Mouse (Mus musculus) E14TG2a.4 (cell line): ENCODE results near the gene Scg3.

Experiments used
- CTCF ChIP-seq: conservative IDR thresholded peaks from 2 replicates; pipeline ENCODE4 v1.5.1; 2014; ENCODE audit warnings: low read length
- POU5F1 ChIP-seq: IDR thresholded peaks from 2 replicates; pipeline ENCODE4 v1.6.1; 2014; ENCODE audit warnings: low read length, borderline replicate concordance

GRCm38 (mm10) chr9:75680606-75681005, 3.2 kb downstream of the Scg3 start:
- no peak for TF ChIP-seq CTCF
- TF ChIP-seq POU5F1, result no peak
